Mouse (Mus musculus) cortical plate, adult 2 months (tissue): Measurements from ENCODE around the gene Tmem63b.

Source experiments
- CTCF ChIP-seq: fragments of 200-500 bp; IDR thresholded peaks from 2 replicates; pipeline ENCODE4 v1.5.1; 2011; ENCODE audit warnings: mild to moderate bottlenecking, control low read depth, low read length; ENCODE audit not compliant: insufficient read depth; ENCODE audit errors: extremely low read depth
- POLR2A ChIP-seq: fragments of 200-500 bp; IDR thresholded peaks from 2 replicates; pipeline ENCODE4 v1.6.1; 2011; ENCODE audit warnings: mild to moderate bottlenecking, low read length, control low read depth; ENCODE audit not compliant: insufficient read depth; ENCODE audit errors: extremely low read depth

DNA sequence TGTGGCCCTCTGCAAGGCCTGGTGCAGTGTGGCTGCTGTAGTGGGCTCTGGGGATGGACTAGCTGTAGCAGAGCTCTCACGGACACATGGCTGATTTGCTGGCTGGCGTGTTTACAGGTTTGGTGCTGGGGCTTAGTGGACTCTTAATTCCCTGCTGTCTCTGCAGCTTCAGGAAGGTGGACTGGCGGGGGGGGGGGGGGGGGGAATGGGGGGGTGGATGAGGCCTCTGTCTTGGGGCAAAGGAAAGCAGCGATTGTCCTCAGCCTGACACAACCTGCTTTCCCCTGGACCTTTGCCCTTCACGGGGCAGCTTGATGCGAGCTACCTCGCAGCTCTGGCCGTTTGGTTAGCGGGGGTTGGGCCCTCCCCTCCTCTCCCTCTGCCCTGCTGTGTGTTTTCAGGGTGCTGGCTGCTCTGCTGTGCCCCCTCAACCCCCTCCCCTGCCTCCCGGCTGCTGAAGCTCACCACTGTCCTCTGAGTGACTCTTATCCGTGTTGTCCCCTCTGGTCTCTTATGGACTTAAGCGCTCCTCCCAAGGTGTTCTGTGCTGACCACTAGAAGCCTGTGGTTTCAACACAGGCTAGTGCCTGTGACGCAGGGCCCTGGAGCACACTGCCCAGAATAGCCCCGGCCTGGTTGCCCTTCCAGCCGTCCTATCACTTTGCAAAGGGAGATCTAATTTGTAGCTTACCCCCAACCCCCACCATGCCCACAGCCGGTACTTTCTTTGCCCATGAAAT, 14.0 kb upstream of the Tmem63b start:
- TF ChIP-seq CTCF (no peak), POLR2A (no peak)
